Mouse (Mus musculus) C2C12 (cell line): Measurements from ENCODE around the gene Fbxw4.

Experiments
- CTCF ChIP-seq: IDR thresholded peaks from one replicate; pipeline ENCODE4 v1.5.1; 2011; ENCODE audit not compliant: control insufficient read depth, insufficient read depth, insufficient read length
- MAX ChIP-seq: IDR thresholded peaks from one replicate; pipeline ENCODE4 v1.6.1; 2011; ENCODE audit warnings: mild to moderate bottlenecking, control low read depth

- TF ChIP-seq MAX (no peak), CTCF (no peak)
Observed at GRCm38 (mm10) chr19:45554136-45554535, 106.0 kb downstream of the Fbxw4 start.
